Mouse (Mus musculus) heart, embryonic 11.5 days (tissue): ENCODE results near the gene C2cd3. TPM values are rescaled to one million over a fixed set of nuclear protein-coding genes. Genes with fewer than 3 reads are reported as not detected.

Experiments
- ATAC-seq: fragments of 200-750 bp; cut with Nextera tagmentation; replicated peaks from 2 replicates; pipeline ENCODE4 v1.8.0; 2017; ENCODE audit warnings: moderate library complexity; ENCODE audit not compliant: insufficient number of reproducible peaks, low FRiP score, low TSS enrichment
- H3K27ac ChIP-seq: fragments of 300-500 bp; sonication (generic); 2 replicates; pipeline ENCODE4 v1.5.1; 2014; ENCODE audit warnings: mild to moderate bottlenecking, low read depth, low read length
- H3K27me3 ChIP-seq: fragments of 300-500 bp; sonication (generic); 2 replicates; pipeline ENCODE4 v1.6.1; 2014; ENCODE audit warnings: mild to moderate bottlenecking, low read length, mixed read lengths; ENCODE audit not compliant: control insufficient read depth, insufficient read depth
- H3K36me3 ChIP-seq: fragments of 300-500 bp; sonication (generic); 2 replicates; pipeline ENCODE4 v1.6.1; 2014; ENCODE audit warnings: mild to moderate bottlenecking, low read length, moderate library complexity, mixed read lengths; ENCODE audit not compliant: control insufficient read depth, insufficient read depth
- H3K4me1 ChIP-seq: fragments of 300-500 bp; sonication (generic); 2 replicates; pipeline ENCODE4 v1.6.1; 2014; ENCODE audit warnings: low read length; ENCODE audit not compliant: control insufficient read depth, insufficient read depth
- H3K4me2 ChIP-seq: fragments of 300-500 bp; sonication (generic); 2 replicates; pipeline ENCODE4 v1.6.1; 2014; ENCODE audit warnings: mild to moderate bottlenecking, moderate library complexity
- H3K4me3 ChIP-seq: fragments of 300-500 bp; sonication (generic); 2 replicates; pipeline ENCODE4 v1.5.1; 2014; ENCODE audit warnings: low read depth, low read length
- H3K9ac ChIP-seq: fragments of 300-500 bp; sonication (generic); 2 replicates; pipeline ENCODE4 v1.6.1; 2014; ENCODE audit warnings: mild to moderate bottlenecking, low read depth, low read length, moderate library complexity
- H3K9me3 ChIP-seq: fragments of 300-500 bp; sonication (generic); replicated peaks from 2 replicates; pipeline ENCODE4 v1.6.1; 2016; ENCODE audit warnings: low read length; ENCODE audit not compliant: control insufficient read depth
- WGBS: fragments of 180-500 bp; shearing (Covaris S2); extraction: QIAGEN DNeasy Blood & Tissue Kit; methylation state at CpG from one replicate; pipeline ENCODE4 v1.1.7; 2014; ENCODE audit not compliant: insufficient replicate concordance; 5-methylcytosine and 5-hydroxymethylcytosine counted together
- polyA plus RNA-seq: library from polyadenylated mRNA; unstranded; fragments of >200 nt; fragmentation: Nextera tagmentation; extraction: Ambion mirVana; gene quantifications from 2 replicates; pipeline ENCODE4 v1.2.1, GENCODE M21; 2014

The C2cd3 gene
- polyA plus RNA-seq, 1 experiment from 2014 or later, result 22.7 TPM

DNA sequence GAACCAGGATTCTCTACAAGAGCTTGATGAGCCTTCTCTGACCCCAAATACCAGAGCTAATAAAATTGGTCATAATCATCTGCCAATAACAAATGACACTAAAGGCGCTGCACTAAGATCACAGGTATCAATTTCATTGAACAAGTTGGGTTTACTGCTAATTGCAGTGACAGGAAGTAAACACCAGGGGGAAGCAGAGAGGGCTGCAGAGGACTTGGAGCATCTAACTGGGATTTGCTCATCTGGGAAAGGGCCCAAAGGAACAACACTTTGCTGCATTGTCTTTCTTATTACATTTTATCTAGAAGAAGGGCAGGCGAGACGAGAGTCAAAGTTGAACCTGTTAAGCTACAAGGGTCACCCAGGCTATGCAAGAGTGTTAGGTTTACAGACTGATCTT, 57.1 kb downstream of the C2cd3 start:
- Histone ChIP-seq H3K4me2 (no peak overlapping the region), H3K27me3 (no peaks in the 10 kb centered on the region), H3K36me3 (peaks cover 38% of the 10 kb centered on the region), H3K4me3 (no peak overlapping the region), H3K9ac (no peak overlapping the region), H3K4me1 (0 out of 2 replicates have a peak, but pooled peaks cover 5% of the 10 kb centered on the region), H3K27ac (no peak overlapping the region), H3K9me3 (no peaks in the 10 kb centered on the region)
- 48% methylated on average over 3 of the region's 3 CpGs for WGBS
- no peak for ATAC-seq

DNA sequence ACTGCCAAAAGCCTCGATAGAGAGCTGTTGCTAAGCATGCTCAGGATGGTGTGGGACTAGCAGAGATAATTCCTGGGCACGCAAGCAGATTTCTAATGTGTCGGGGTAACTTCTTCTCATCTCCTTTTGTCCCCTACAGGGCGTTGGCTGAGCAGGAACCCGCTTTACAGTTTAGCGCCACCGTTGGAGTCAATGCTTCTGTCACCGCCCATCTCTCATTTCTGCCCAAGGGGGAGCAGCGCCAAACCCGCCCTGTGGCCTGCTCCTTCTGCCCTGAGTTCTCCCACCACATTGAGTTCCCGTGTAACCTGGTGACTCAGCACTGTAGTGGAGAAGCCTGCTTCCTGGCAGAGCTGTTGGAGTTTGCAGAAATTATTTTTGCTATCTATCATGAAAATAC, 57.9 kb downstream of the C2cd3 start:
- Histone ChIP-seq H3K9me3 (no peaks in the 10 kb centered on the region), H3K4me3 (no peak overlapping the region), H3K36me3 (peaks cover 31% of the 10 kb centered on the region), H3K9ac (no peak overlapping the region), H3K4me1 (0 out of 2 replicates have a peak, but pooled peaks cover 5% of the 10 kb centered on the region), H3K4me2 (no peak overlapping the region), H3K27ac (peak overlapping the region; percentile 17; the same call in 1 of the 2 replicates), H3K27me3 (no peaks in the 10 kb centered on the region)
- no peak for ATAC-seq
- 86% methylated on average over 11 of the region's 11 CpGs for WGBS

DNA sequence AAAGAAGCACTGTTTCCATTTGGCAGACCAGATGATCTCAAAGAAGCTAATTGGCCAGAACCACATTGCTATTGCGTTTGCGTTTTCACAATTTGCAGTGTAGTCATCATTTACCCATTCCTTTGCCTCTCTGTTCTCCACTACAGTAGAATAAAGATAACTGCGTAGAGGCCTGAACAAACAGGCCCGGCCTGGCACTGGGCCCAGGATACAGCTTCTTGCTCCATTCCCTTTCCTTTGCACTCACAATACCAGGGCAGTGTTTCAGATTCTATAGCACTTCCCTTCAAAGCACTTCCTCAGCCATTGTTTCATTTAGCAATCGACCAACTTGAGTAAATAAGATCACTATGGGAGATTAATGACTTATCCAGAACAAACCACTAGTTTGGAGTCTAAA, 59.1 kb downstream of the C2cd3 start:
- Histone ChIP-seq H3K36me3 (peaks cover 28% of the 10 kb centered on the region), H3K4me3 (no peak overlapping the region), H3K4me2 (no peak overlapping the region), H3K4me1 (0 out of 2 replicates have a peak, but pooled peaks cover 5% of the 10 kb centered on the region), H3K9ac (no peak overlapping the region), H3K9me3 (no peaks in the 10 kb centered on the region), H3K27ac (peak overlapping the region; percentile 17; the same call in 1 of the 2 replicates), H3K27me3 (no peaks in the 10 kb centered on the region)
- WGBS, result 73% methylated on average over 5 of the region's 5 CpGs
- no peak; the same call in 1 of the 2 replicates for ATAC-seq

DNA sequence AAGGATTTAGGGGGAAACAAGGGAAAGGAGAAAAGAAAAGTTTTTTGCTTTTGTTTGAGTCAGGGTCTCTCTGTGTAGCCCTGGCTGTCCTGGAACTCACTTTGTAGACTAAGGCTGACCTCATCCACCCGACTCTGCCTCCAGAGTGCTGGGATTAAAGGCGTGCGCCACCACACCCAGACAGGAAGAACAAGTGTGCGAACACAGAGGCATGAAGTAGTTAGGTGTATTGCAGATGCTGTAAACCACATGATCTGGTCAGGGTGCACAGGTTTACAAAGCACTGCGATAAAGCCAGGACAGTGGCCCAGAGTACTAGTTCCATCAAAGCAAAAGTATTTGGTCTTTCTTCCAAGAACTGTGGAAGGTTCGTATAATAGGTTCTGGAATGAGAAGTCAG, 61.3 kb downstream of the C2cd3 start:
- peaks cover 30% of the 10 kb centered on the region for H3K36me3 ChIP-seq
- 90% methylated on average over 6 of the region's 6 CpGs for WGBS
- H3K9me3 ChIP-seq, result no peaks in the 10 kb centered on the region
- no peak overlapping the region for H3K4me3 ChIP-seq
- H3K4me2 ChIP-seq, result no peak overlapping the region
- H3K27ac ChIP-seq, result no peak overlapping the region
- ATAC-seq, result no peak
- 0 out of 2 replicates have a peak, but pooled peaks cover 5% of the 10 kb centered on the region for H3K4me1 ChIP-seq
- no peak overlapping the region for H3K9ac ChIP-seq
- H3K27me3 ChIP-seq, result no peaks in the 10 kb centered on the region

DNA sequence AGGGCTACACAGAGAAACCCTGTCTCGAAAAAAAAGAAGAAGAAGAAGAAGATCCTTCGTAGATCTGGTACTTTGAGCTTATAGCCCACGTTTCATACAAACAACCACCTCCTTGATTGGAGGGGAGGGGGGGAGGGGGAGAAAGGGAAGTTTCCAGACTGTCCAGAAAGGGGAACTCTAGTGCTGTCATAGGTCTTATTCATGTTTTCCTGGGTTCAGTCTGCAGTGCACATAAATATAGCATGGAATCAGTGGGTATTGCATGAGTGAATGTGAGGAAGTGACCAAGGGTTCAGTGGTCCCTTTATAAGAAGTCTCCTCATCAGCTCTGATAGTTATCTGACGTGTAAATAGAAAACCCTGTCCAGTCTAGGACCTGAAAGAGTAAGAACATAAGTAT, 71.7 kb downstream of the C2cd3 start:
- no peak overlapping the region for H3K4me2 ChIP-seq
- no peaks in the 10 kb centered on the region for H3K27me3 ChIP-seq
- H3K27ac ChIP-seq, result no peak overlapping the region
- WGBS, result 76% methylated on average over 4 of the region's 4 CpGs
- H3K4me3 ChIP-seq, result no peak overlapping the region
- H3K4me1 ChIP-seq, result no peaks in the 10 kb centered on the region
- no peak for ATAC-seq
- no peaks in the 10 kb centered on the region for H3K9me3 ChIP-seq
- no peak overlapping the region for H3K9ac ChIP-seq
- peaks cover 17% of the 10 kb centered on the region for H3K36me3 ChIP-seq

DNA sequence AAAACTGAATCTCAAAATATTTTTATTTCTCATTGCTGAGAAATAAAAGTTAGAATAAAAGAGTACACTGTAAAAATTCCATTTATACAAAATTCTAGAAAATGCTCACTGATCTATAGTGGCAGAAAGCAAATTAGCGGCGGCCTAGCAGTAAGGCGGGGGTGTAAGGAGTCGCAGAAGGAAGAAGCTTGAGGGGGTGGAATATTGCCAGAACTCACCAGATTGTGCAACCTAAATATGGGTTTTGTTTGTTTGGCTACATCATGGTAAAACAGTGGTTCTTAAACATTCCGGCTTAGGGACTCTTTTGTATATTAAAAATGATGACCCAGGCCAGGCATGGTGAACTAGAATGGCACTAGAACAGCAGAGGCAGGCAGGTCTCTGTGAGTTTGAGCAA, 74.2 kb downstream of the C2cd3 start:
- Histone ChIP-seq H3K4me3 (no peak overlapping the region), H3K9me3 (no peaks in the 10 kb centered on the region), H3K9ac (no peak overlapping the region), H3K27me3 (no peaks in the 10 kb centered on the region), H3K36me3 (peaks cover 28% of the 10 kb centered on the region), H3K4me2 (no peak overlapping the region), H3K27ac (no peak overlapping the region), H3K4me1 (no peaks in the 10 kb centered on the region)
- WGBS, result 97% methylated on average over 5 of the region's 5 CpGs
- no peak for ATAC-seq

DNA sequence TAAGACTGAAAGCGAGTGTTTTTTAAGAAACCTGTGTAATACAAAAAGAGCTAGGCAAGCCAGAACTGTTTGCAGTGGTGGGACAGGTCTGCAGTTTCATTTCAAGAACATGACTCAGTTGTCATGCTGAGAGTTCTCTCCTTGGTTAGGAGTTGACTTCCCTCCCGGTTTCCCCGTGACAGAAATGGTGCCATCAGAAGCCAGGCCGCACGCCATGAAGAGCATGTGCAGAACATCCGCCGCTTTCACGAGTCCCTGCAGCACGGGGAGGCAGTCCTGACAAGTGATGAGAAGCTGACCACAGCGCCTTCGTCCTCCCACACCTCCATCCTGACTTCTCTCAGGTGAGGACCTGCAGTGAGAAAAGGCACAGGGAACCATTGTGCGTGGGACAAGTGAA, 76.5 kb downstream of the C2cd3 start:
- no peak overlapping the region for H3K4me2 ChIP-seq
- no peaks in the 10 kb centered on the region for H3K9me3 ChIP-seq
- H3K4me1 ChIP-seq, result no peaks in the 10 kb centered on the region
- peaks cover 34% of the 10 kb centered on the region for H3K36me3 ChIP-seq
- no peaks in the 10 kb centered on the region for H3K27me3 ChIP-seq
- H3K9ac ChIP-seq, result no peak overlapping the region
- no peak overlapping the region for H3K27ac ChIP-seq
- H3K4me3 ChIP-seq, result no peak overlapping the region
- ATAC-seq, result no peak
- 93% methylated on average over 12 of the region's 12 CpGs for WGBS

DNA sequence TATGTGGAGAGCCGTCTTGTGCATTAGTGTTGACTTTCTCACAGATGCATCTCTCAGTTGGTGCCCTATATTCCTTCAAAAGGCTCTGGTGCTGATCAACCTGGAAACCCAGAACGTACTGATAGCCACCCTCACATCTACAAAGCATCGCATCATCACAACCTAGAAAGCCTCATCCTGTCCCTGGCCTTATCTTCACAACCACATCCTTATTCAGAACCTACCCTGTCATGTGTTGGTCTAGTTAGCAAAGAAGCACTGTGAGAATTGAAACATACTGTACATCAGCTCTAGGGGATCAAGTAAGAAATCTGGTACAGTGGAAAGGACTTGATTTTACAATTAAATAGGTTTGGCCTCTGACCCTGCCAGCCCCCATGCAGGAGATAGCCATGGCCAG, 77.0 kb downstream of the C2cd3 start:
- no peak overlapping the region for H3K27ac ChIP-seq
- H3K9ac ChIP-seq, result no peak overlapping the region
- no peak overlapping the region for H3K4me3 ChIP-seq
- peaks cover 34% of the 10 kb centered on the region for H3K36me3 ChIP-seq
- H3K27me3 ChIP-seq, result no peaks in the 10 kb centered on the region
- WGBS, result 83% methylated on average over 3 of the region's 3 CpGs
- H3K4me2 ChIP-seq, result no peak overlapping the region
- no peak for ATAC-seq
- no peaks in the 10 kb centered on the region for H3K9me3 ChIP-seq
- H3K4me1 ChIP-seq, result no peaks in the 10 kb centered on the region

DNA sequence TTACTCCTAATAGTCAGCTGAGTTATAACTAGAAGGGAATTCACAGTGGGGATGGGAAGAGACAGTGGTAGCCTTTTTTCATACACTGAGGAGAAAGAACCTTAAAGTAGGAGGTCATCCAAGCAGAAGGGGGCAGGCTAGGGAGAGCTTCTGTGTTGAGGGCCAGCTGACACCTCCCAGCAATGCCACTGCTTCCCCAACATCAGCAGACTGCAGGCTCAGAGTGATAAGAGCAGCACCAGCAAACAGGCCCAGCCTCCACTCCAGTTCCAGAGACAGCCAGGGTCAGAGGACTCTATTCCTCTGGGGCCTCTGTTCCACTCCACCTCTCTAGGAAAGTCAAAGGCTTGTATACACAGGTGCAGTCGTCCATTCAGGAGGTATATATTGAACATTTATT, 86.1 kb downstream of the C2cd3 start:
- no peaks in the 10 kb centered on the region for H3K27me3 ChIP-seq
- WGBS, result 50% methylated on average over 1 of the region's 1 CpGs
- peaks cover 10% of the 10 kb centered on the region for H3K4me1 ChIP-seq
- H3K4me2 ChIP-seq, result no peak overlapping the region
- peaks cover 22% of the 10 kb centered on the region for H3K36me3 ChIP-seq
- H3K27ac ChIP-seq, result peak overlapping the region; percentile 68; the same call in 1 of the 2 replicates
- H3K9ac ChIP-seq, result no peak overlapping the region
- H3K4me3 ChIP-seq, result no peak overlapping the region
- peak; percentile 86 for ATAC-seq
- no peaks in the 10 kb centered on the region for H3K9me3 ChIP-seq
